Mouse (Mus musculus): ENCODE data around the gene Tnfrsf21. TPM values are rescaled to one million over a fixed set of nuclear protein-coding genes. Genes with fewer than 3 reads are reported as not detected.

The Tnfrsf21 gene
- polyA plus RNA-seq, 1 experiment from 2014 or later = 35.1 TPM

DNA sequence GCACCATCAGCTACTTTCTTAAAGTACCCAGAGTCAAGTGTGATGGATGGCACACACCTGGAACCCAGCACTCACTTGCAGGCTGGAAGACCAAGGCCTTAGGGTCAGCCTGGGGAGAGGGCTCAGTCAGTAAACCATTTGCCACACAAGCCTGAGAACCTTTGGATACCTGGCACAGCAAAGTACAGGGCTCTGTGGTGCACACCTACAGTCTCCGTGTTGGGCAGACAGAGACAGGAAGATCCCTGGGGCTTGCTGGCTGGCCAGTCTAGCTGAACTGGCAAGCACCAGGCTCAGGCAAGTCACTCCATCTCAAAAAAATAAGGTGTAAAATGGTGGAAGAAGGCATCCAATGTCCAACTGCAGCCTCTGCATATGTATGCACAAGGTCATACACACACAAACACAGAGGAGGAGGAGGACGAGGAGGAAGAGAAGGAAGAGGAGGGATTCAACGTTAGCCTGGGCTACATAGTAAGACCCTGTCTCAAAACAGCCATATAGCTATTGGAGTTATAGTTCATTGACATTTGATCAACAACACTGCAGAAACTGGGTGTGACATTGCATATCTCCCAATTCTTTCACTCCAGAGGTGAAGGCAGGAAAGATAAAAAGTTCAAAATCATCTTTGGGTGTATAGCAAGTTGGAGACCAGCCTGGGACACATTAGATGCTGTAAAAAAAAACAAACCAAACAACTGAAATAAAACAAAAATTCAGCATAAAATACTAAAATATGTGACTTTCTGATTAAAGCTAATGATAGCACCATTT is 74.8 kb downstream of the Tnfrsf21 start:
- 92% methylated on average over 3 of the region's 3 CpGs for WGBS
- no peak for ATAC-seq (ENCODE audit: low FRiP score, low read depth)

DNA sequence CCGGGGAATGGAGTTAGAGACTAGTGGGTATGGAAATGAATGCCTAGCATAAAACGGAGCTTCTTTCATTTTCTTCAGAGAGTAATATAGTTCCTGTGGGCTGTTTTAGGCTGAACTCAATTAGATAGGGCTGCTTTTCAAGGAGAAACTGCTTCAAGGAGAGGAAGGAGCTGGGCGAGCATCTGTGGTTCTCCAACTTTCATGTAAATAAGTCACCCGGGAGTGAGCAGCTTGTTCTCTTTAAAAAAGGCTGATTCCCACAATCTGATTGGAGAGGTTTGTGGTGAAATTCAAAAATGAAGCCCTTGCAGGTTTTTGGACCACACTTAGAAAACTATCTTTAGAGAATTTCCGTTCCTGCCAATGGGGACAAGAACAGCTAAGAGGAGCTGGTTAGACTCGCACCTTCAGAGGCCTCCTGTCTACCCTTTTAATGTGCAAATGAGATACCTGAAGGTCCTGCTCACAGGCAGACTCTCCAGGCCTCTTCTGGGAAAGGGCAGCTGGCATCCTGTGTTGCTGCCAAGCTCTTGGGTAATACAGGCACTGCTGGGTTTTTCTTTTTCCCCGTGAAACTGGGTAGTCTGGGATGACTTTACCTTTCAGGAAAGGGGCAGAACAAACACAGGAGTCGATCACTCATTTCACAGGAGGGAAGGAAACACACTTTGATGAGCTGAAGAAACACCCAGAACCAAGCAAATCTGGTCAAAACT is 76.1 kb downstream of the Tnfrsf21 start:
- Histone ChIP-seq H3K4me3 (no peak overlapping the region), H3K27me3 (no peaks in the 10 kb centered on the region), H3K9ac (replicated peaks) (no peak overlapping the region), H3K36me3 (peaks cover 18% of the 10 kb centered on the region; the same call in 1 of the 2 replicates), H3K4me2 (replicated peaks) (no peak overlapping the region), H3K9me3 (no peaks in the 10 kb centered on the region), H3K27ac (replicated peaks) (no peak overlapping the region), H3K4me1 (no peaks in the 10 kb centered on the region)
- ATAC-seq (ENCODE audit: low FRiP score, low read depth) = no peak
- 55% methylated on average over 8 of the region's 8 CpGs for WGBS

More for the DNA sequence above, 74.8 kb downstream of the Tnfrsf21 start:
- Histone ChIP-seq H3K4me2 (replicated peaks) (no peak overlapping the region), H3K27ac (replicated peaks) (no peak overlapping the region), H3K9me3 (no peaks in the 10 kb centered on the region), H3K4me1 (no peaks in the 10 kb centered on the region), H3K9ac (replicated peaks) (no peak overlapping the region), H3K36me3 (peaks cover 26% of the 10 kb centered on the region), H3K27me3 (no peaks in the 10 kb centered on the region), H3K4me3 (no peak overlapping the region)

DNA sequence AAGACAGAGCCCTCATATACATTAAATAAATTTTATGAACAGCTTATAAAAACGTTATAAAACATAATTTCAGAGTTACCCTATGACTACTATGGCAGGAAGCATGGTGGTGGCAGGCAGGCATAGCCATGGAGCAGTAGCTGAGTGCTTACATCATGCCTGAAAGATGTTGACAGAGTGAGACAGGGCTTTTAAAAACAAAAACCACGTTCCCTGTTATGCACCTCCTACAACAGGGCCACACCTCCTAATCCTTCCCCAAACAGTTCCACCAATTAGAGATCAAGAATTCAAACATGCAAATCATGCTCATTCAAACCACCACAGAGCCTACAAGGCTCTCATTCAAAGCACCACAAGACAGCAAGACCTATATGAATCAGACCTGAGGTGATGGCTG is 77.9 kb downstream of the Tnfrsf21 start:
- no peak overlapping the region for H3K9ac ChIP-seq (replicated peaks)
- H3K9me3 ChIP-seq = no peaks in the 10 kb centered on the region
- H3K27me3 ChIP-seq = no peaks in the 10 kb centered on the region
- H3K4me3 ChIP-seq = no peak overlapping the region
- 35% methylated on average over 2 of the region's 2 CpGs for WGBS
- H3K4me1 ChIP-seq = no peaks in the 10 kb centered on the region
- H3K27ac ChIP-seq (replicated peaks) = no peak overlapping the region
- H3K36me3 ChIP-seq = peaks cover 2% of the 10 kb centered on the region; the same call in 1 of the 2 replicates
- no peak for ATAC-seq (ENCODE audit: low FRiP score, low read depth)
- H3K4me2 ChIP-seq (replicated peaks) = no peak overlapping the region

DNA sequence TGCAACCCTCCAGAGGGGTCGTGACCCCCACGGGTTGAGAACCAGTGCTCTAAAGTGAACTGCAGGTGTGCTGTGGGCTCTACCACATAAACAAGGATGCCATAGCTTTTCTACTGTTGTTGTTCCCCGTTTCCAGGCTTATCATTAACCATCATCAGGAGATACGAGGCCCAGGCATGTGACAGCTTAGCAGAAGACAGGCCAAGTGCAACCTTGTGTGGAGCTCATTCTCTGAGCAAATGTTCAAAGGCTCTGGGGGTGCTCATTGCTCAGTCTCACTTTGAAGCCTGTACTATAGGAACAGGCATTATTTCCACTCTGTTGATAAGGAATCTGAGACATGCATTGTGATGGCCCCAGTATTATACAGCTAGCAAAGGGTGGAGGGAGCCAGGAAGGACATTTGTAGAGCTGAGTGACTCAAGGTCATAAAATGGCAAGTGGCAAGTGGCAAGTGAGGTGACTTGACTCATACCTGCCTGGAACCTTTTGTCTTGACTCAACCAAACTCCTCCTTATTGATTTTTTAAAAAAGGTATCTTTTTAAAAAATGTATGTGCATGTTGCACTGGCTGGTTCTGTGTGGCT is 80.8 kb downstream of the Tnfrsf21 start:
- Histone ChIP-seq H3K4me2 (replicated peaks) (no peak overlapping the region), H3K36me3 (no peaks in the 10 kb centered on the region), H3K4me3 (no peak overlapping the region), H3K9me3 (no peaks in the 10 kb centered on the region), H3K27me3 (no peaks in the 10 kb centered on the region), H3K4me1 (no peaks in the 10 kb centered on the region), H3K27ac (replicated peaks) (no peak overlapping the region), H3K9ac (replicated peaks) (no peak overlapping the region)
- no peak for ATAC-seq (ENCODE audit: low FRiP score, low read depth)
- WGBS = 81% methylated on average over 4 of the region's 4 CpGs

DNA sequence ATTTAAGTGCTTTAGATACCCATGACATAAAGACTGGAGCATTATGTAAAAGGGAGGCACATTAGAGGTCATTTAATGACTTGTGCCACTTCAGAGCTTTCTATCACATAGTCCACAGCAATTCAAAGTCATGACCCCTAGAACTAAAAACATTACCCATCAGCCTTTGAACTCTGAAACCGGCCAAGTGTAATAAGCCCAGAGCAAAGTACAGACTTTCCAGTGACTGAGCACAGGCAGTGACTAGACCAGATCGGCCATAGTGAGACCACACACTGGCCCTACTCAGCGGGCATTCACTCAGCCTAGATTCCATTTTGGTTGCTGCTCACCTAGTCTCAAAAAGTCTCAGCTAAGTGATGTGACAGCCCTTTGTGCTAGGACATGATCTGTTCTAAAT is 89.8 kb downstream of the Tnfrsf21 start:
- H3K27ac ChIP-seq (replicated peaks) = no peak overlapping the region
- no peaks in the 10 kb centered on the region for H3K9me3 ChIP-seq
- no peak for ATAC-seq (ENCODE audit: low FRiP score, low read depth)
- no peaks in the 10 kb centered on the region for H3K27me3 ChIP-seq
- no peaks in the 10 kb centered on the region for H3K4me1 ChIP-seq
- no peaks in the 10 kb centered on the region for H3K36me3 ChIP-seq
- H3K9ac ChIP-seq (replicated peaks) = no peak overlapping the region
- H3K4me3 ChIP-seq = no peak overlapping the region
- 71% methylated on average over 3 of the region's 3 CpGs for WGBS
- H3K4me2 ChIP-seq (replicated peaks) = no peak overlapping the region

DNA sequence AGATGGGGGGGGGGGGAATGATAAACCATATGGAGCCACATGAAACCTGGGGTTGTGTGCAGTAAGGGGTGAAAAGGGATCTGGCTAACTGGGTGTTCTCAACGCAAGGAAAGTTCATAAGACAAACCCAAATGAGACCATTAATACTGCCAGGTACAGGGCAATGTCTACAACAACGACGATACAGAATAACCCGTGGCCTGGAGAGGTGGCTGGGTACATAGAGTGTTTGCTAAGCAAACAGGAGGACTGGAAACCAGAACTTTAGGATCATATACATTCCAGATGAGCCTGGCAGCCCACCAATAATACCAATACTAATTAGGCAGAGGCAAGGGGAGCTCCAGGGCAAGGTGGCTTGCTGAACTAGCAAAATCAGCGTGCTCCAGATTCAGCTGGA is 91.0 kb downstream of the Tnfrsf21 start:
- Histone ChIP-seq H3K4me1 (no peaks in the 10 kb centered on the region), H3K4me2 (replicated peaks) (no peak overlapping the region), H3K4me3 (no peak overlapping the region), H3K9me3 (no peaks in the 10 kb centered on the region), H3K27me3 (no peaks in the 10 kb centered on the region), H3K9ac (replicated peaks) (no peak overlapping the region), H3K27ac (replicated peaks) (no peak overlapping the region), H3K36me3 (no peaks in the 10 kb centered on the region)
- 90% methylated on average over 5 of the region's 5 CpGs for WGBS
- ATAC-seq (ENCODE audit: low FRiP score, low read depth) = no peak

DNA sequence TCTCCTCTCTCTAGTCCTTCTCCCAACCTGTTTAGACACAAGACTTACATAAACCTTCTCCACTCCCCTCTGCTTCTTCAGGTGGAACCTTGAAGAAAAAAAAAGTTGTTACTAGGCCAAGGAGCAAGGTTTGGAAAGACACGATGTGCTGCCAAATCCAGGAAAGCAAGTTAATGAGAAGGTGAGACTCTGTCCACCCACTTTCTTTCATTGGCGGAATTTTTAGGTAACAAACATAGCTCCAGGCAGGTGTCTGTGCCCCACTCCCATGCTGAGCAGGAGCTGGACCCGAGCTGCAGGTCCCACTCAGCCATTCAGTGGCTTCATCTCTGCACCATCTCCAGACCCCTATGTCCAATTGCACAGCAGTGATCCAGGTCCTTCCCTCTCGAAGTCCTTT is 93.1 kb downstream of the Tnfrsf21 start:
- Histone ChIP-seq H3K4me2 (replicated peaks) (no peak overlapping the region), H3K36me3 (no peaks in the 10 kb centered on the region), H3K4me3 (no peak overlapping the region), H3K9me3 (no peaks in the 10 kb centered on the region), H3K4me1 (0 out of 2 replicates have a peak, but pooled peaks cover 3% of the 10 kb centered on the region), H3K9ac (replicated peaks) (no peak overlapping the region), H3K27me3 (no peaks in the 10 kb centered on the region), H3K27ac (replicated peaks) (no peak overlapping the region)
- WGBS = 77% methylated on average over 4 of the region's 4 CpGs
- no peak for ATAC-seq (ENCODE audit: low FRiP score, low read depth)

DNA sequence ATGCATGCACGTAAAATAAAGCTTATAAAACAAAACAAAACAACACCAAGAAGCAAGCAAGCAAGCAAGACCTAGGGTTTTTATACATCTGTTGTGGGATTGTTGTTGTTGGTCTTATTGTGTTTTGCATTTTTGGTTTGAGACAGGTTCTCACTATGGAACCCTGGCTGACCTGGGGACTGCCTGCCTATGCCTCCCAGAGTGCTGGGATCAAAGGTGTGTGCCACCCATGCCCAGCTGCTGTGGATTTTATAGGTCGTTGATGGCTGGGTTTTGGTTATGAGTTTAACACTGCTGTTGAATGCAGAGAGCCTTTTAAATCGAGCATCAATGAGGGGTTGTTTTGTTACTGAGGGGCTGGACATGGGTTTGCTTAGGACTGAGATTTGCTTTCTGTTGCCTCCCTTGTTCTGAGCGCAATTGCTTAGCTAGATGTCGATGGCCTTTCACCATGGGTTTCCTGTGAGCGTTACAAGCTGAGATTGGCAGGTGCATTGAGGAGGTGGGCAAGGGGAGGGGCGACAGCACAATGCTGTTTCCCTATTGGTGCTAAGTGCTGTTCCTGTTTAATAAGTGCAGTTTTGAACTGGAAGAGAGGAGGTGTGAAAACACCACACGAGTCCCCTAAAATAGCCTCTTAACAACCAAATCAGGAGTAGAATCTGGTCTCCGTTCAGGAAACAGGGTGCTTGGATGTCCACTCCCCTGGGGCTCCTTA is 94.0 kb downstream of the Tnfrsf21 start:
- no peaks in the 10 kb centered on the region for H3K27me3 ChIP-seq
- 77% methylated on average over 9 of the region's 9 CpGs for WGBS
- ATAC-seq (ENCODE audit: low FRiP score, low read depth) = no peak

DNA sequence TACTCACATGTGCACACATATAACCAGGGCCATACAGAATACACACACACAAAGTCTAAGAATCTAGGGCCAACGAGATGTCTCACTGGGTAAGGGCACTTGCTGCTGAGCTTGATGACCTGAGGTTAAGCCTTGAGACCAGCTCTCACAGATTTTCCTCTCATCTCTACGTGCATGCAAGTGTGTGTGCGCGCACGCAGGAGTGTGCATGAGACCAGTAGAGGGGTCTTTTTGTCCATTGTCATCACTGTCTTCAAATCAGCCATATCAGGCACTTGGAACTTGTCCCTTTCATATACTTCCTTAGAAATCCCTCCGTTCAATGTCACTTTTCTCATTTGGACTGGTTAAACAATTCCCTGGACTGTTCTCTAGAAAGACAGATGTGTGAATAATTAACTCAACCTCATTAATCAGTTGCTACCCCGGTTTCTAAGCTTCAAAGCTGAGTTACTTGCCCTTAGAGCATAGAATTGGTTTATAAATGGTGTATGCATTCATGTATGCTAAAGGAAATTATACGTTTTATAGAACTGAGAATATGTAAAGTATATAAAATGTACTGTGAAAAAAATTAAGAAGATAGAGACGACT is 97.1 kb downstream of the Tnfrsf21 start:
- Histone ChIP-seq H3K9me3 (no peaks in the 10 kb centered on the region), H3K4me2 (replicated peaks) (no peak overlapping the region), H3K9ac (replicated peaks) (no peak overlapping the region), H3K27ac (replicated peaks) (no peak overlapping the region), H3K4me3 (no peak overlapping the region), H3K36me3 (no peaks in the 10 kb centered on the region), H3K27me3 (no peaks in the 10 kb centered on the region), H3K4me1 (0 out of 2 replicates have a peak, but pooled peaks cover 3% of the 10 kb centered on the region)
- WGBS = 76% methylated on average over 9 of the region's 9 CpGs
- ATAC-seq (ENCODE audit: low FRiP score, low read depth) = no peak

More for the DNA sequence above, 94.0 kb downstream of the Tnfrsf21 start:
- Histone ChIP-seq H3K4me1 (0 out of 2 replicates have a peak, but pooled peaks cover 3% of the 10 kb centered on the region), H3K9ac (replicated peaks) (no peak overlapping the region), H3K4me2 (replicated peaks) (no peak overlapping the region), H3K27ac (replicated peaks) (no peak overlapping the region), H3K9me3 (no peaks in the 10 kb centered on the region), H3K36me3 (no peaks in the 10 kb centered on the region), H3K4me3 (no peak overlapping the region)

DNA sequence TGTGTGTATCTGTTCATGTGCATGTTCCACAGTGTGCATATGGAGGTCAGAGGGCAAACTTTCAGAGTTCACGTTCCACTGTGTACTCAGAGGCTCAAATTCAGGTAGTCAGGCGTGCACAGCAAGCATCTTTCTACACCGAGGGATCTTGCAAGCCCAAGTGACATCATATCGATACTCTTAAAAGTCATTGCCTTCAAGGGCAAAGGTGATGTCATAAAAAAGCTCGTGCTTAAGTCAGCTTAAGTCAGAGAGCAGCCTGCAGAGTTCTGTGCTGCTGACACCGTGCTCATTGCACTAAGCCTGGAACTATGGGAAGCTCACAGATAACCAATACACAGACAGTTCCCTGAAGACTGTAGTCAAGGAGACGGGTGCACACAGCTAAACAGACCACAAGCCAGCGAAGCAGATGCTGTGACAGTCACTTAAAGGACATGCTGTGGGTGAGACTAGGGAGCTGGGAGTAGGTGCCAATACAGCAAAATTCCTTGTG is 97.8 kb downstream of the Tnfrsf21 start:
- no peaks in the 10 kb centered on the region for H3K36me3 ChIP-seq
- no peak overlapping the region for H3K9ac ChIP-seq (replicated peaks)
- H3K9me3 ChIP-seq = no peaks in the 10 kb centered on the region
- 0 out of 2 replicates have a peak, but pooled peaks cover 3% of the 10 kb centered on the region for H3K4me1 ChIP-seq
- 75% methylated on average over 8 of the region's 8 CpGs for WGBS
- H3K4me3 ChIP-seq = no peak overlapping the region
- no peak overlapping the region for H3K27ac ChIP-seq (replicated peaks)
- H3K4me2 ChIP-seq (replicated peaks) = no peak overlapping the region
- peak; percentile 63 for ATAC-seq (ENCODE audit: low FRiP score, low read depth)
- no peaks in the 10 kb centered on the region for H3K27me3 ChIP-seq

DNA sequence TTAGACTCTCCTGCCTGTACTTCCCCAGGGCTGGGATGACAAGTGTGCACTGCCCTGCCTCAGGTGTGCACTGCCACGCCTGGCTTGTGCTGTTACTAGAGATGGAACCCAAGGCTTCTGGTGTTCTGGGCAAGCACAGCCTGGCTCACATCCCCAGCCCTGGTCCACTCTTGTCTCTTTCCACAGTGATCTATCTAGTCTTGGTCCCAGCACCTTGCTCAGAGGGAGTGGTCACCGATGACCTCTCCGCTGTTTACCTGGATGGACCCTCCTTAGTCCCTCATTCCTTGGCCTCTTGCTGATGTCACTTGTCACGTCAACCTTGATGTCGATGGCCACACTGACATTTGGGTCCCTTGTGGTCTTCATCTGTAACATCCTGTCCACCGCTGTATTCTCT is 98.6 kb downstream of the Tnfrsf21 start:
- no peaks in the 10 kb centered on the region for H3K9me3 ChIP-seq
- ATAC-seq (ENCODE audit: low FRiP score, low read depth) = no peak
- no peaks in the 10 kb centered on the region for H3K27me3 ChIP-seq
- H3K4me1 ChIP-seq = 0 out of 2 replicates have a peak, but pooled peaks cover 3% of the 10 kb centered on the region
- WGBS = 92% methylated on average over 6 of the region's 6 CpGs
- no peaks in the 10 kb centered on the region for H3K36me3 ChIP-seq
- H3K9ac ChIP-seq (replicated peaks) = no peak overlapping the region
- no peak overlapping the region for H3K27ac ChIP-seq (replicated peaks)
- H3K4me2 ChIP-seq (replicated peaks) = no peak overlapping the region
- no peak overlapping the region for H3K4me3 ChIP-seq
